Mouse (Mus musculus): ENCODE measurements around the gene Diablo. TPM values are rescaled to one million over a fixed set of nuclear protein-coding genes. Genes with fewer than 3 reads are reported as not detected.

Diablo gene
- polyA plus RNA-seq, 1 experiment from 2014 or later, result 167 TPM

DNA sequence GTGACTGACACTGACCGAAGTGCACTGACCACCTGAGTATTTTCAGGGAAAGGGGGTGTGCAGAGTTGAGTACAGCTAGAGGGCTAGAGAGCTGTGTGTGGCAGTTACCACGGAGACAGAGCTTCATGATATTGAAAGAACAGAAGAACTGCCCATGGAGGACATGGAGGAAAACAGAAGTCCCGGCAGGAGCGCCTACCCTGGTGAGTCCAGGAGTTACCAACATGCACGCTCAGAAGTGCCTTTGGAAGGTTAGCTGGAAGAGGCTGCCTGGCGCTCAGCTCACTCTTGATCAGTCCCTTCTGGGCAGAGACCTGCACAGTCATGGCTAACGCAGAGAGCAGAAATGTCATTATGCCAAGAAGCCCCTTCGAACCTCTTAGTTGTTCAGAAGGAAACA lies 6.1 kb upstream of the Diablo start:
- WGBS, result 87% methylated on average over 8 of the region's 8 CpGs
- H3K9me3 ChIP-seq (ENCODE audit: control insufficient read depth, low read length), result no peaks in the 10 kb centered on the region

DNA sequence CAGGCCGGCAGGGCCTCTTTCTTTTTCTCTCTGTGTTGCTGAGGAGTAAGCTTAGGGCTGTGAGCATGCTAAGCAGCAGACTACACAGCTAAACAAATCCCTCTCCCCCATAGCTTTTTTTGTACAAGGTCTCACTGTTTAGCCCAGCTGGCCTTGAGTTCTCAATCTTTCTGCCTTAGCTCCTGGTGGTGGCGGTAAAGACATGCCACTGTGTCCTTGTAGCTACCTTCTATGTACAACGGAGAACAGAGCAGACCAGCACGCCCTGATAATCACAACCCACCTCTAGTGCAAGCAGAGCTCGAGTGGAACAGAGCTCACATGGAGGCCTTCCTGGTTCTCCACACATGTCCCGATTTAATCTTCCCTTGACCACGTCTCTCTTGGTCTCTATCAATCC lies 4.7 kb upstream of the Diablo start:
- DNase-seq (ENCODE audit: low spot score, missing footprints), result peak; percentile 12
- H3K36me3 ChIP-seq (ENCODE audit: control insufficient read depth, insufficient read depth, low read length), result 0 out of 2 replicates have a peak, but pooled peaks cover 4% of the 10 kb centered on the region
- 84% methylated on average over 7 of the region's 7 CpGs for WGBS

More for the DNA sequence above, 6.1 kb upstream of the Diablo start:
- H3K27me3 ChIP-seq (ENCODE audit: control insufficient read depth, insufficient read depth, low read length), result no peaks in the 10 kb centered on the region
- ATAC-seq (ENCODE audit: low FRiP score), result no peak
- DNase-seq (ENCODE audit: low spot score, missing footprints), result no peak
- no peaks in the 10 kb centered on the region for H3K4me1 ChIP-seq (ENCODE audit: control insufficient read depth, insufficient read depth, low read length)
- no peak overlapping the region for H3K27ac ChIP-seq (ENCODE audit: low read depth, low read length)
- no peak overlapping the region for H3K4me2 ChIP-seq
- H3K36me3 ChIP-seq (ENCODE audit: control insufficient read depth, insufficient read depth, low read length), result peaks cover 7% of the 10 kb centered on the region; the same call in 1 of the 2 replicates
- no peak overlapping the region for H3K9ac ChIP-seq (ENCODE audit: low read length)
- no peak overlapping the region for H3K4me3 ChIP-seq (ENCODE audit: low read depth, low read length)

DNA sequence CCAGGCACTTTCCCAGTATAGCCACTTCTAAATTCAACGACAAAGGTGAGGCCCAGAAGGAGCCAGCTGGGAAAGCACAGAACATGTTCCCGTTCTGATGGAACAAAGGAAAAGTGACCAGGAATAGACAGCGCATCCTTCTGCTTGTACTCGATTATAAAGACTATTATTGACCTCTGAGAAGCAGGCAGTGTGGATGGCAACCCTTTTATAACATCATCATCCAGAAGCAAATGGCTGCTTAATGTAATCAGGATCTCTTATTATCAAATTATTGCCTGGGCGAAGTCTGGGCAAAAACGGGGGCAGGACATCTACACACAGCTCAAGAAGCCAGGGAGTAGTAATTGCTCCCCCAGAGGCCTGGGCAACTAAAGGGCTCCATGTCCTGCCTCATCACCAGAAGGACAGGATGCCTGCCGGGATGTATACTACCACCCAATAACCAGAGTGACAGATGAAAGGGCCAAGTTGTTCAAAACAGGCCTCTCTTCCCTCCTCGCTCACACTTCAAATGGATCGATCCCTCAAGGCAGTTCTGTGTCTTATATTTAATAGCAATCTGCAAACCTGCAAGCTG lies 2.0 kb upstream of the Diablo start:
- ATAC-seq (ENCODE audit: low FRiP score) (no peak), DNase-seq (ENCODE audit: low spot score, missing footprints) (peak; percentile 54)
- no peaks in the 10 kb centered on the region for H3K9me3 ChIP-seq (ENCODE audit: control insufficient read depth, low read length)
- H3K36me3 ChIP-seq (ENCODE audit: control insufficient read depth, insufficient read depth, low read length), result peaks cover 2% of the 10 kb centered on the region; the same call in 1 of the 2 replicates
- no peak overlapping the region for H3K4me3 ChIP-seq (ENCODE audit: low read depth, low read length)
- no peak overlapping the region for H3K4me2 ChIP-seq
- H3K27ac ChIP-seq (ENCODE audit: low read depth, low read length), result no peak overlapping the region
- no peak overlapping the region for H3K9ac ChIP-seq (ENCODE audit: low read length)
- no peaks in the 10 kb centered on the region for H3K27me3 ChIP-seq (ENCODE audit: control insufficient read depth, insufficient read depth, low read length)
- 89% methylated on average over 9 of the region's 9 CpGs for WGBS
- peaks cover 13% of the 10 kb centered on the region for H3K4me1 ChIP-seq (ENCODE audit: control insufficient read depth, insufficient read depth, low read length)

More for the DNA sequence above, 4.7 kb upstream of the Diablo start:
- H3K9me3 ChIP-seq (ENCODE audit: control insufficient read depth, low read length), result no peaks in the 10 kb centered on the region
- no peak overlapping the region for H3K4me3 ChIP-seq (ENCODE audit: low read depth, low read length)
- H3K4me2 ChIP-seq, result no peak overlapping the region
- no peaks in the 10 kb centered on the region for H3K27me3 ChIP-seq (ENCODE audit: control insufficient read depth, insufficient read depth, low read length)
- ATAC-seq (ENCODE audit: low FRiP score), result no peak
- H3K9ac ChIP-seq (ENCODE audit: low read length), result no peak overlapping the region
- H3K27ac ChIP-seq (ENCODE audit: low read depth, low read length), result no peak overlapping the region
- peaks cover 4% of the 10 kb centered on the region for H3K4me1 ChIP-seq (ENCODE audit: control insufficient read depth, insufficient read depth, low read length)

DNA sequence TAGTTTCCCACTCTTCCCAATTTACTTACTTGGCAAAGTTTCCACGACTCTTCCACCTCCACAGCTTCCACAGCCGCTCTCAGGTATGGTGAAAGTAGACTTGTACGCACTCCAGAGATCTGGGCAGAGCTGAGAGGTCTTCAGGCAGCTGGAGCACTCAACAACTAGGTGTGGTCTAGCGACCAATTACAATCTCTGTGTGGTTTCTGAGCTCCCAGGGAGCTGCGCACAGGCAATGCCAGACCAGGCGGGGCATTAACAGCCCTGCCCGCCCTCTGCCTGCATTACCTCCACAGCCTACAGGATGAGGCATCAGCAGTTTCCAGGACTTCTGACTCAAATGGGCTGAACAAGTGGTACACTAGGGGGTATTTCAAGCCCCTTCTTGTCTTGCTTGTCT lies 1.3 kb upstream of the Diablo start, which contains the start of gene Gm49027:
Gene Gm49027, minus strand, starts transcription at position 208 of the 400 bp plus-strand sequence.
- Histone ChIP-seq H3K4me1 (ENCODE audit: control insufficient read depth, insufficient read depth, low read length) (peaks cover 13% of the 10 kb centered on the region), H3K27ac (ENCODE audit: low read depth, low read length) (peak within 1 kb of the TSS; percentile 61; the same call in 1 of the 2 replicates), H3K27me3 (ENCODE audit: control insufficient read depth, insufficient read depth, low read length) (no peaks in the 10 kb centered on the region), H3K4me2 (peak within 1 kb of the TSS; percentile 59), H3K9me3 (ENCODE audit: control insufficient read depth, low read length) (no peaks in the 10 kb centered on the region), H3K36me3 (ENCODE audit: control insufficient read depth, insufficient read depth, low read length) (no peaks in the 10 kb centered on the region; the same call in 1 of the 2 replicates), H3K9ac (ENCODE audit: low read length) (peak within 1 kb of the TSS; percentile 44), H3K4me3 (ENCODE audit: low read depth, low read length) (peak within 1 kb of the TSS; percentile 93)
- 92% methylated on average over 7 of the region's 7 CpGs for WGBS
- ATAC-seq (ENCODE audit: low FRiP score) (no peak), DNase-seq (ENCODE audit: low spot score, missing footprints) (no peak)

DNA sequence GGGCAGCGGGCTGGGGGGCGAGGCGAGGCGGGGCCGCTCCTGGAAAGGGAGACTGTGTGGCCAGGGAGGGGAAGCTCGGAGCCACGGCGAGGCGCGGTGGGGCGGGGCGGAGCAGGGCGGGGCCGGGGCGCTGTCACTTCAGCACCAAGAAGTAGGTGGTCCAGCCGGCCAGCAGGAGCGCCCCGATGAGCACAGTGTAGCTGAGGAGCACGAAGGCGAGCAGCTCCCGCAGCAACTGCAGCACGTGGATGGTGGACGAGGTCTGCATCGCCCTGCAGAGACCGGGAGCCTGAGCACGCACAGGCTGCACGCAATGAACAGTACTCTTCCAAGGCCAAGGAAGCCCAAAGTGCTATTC lies 396 bp upstream of the Diablo start:
- ATAC-seq (ENCODE audit: low FRiP score), result peak; percentile 97
- H3K9me3 ChIP-seq (ENCODE audit: control insufficient read depth, low read length), result no peaks in the 10 kb centered on the region

GRCm38 (mm10) chr5:123522166-123522565 lies 1.8 kb downstream of the Diablo start:
- Histone ChIP-seq H3K27ac (ENCODE audit: low read depth, low read length) (no peak overlapping the region), H3K36me3 (ENCODE audit: control insufficient read depth, insufficient read depth, low read length) (peaks cover 5% of the 10 kb centered on the region), H3K4me1 (ENCODE audit: control insufficient read depth, insufficient read depth, low read length) (peaks cover 13% of the 10 kb centered on the region), H3K27me3 (ENCODE audit: control insufficient read depth, insufficient read depth, low read length) (no peaks in the 10 kb centered on the region), H3K9ac (ENCODE audit: low read length) (no peak overlapping the region), H3K4me3 (ENCODE audit: low read depth, low read length) (no peak overlapping the region), H3K9me3 (ENCODE audit: control insufficient read depth, low read length) (no peaks in the 10 kb centered on the region), H3K4me2 (no peak overlapping the region)
- no peak for ATAC-seq (ENCODE audit: low FRiP score)
- DNase-seq (ENCODE audit: low spot score, missing footprints), result peak; percentile 33
- WGBS, result 80% methylated on average over 1 of the region's 1 CpGs

More for the DNA sequence above, 396 bp upstream of the Diablo start:
- H3K4me1 ChIP-seq (ENCODE audit: control insufficient read depth, insufficient read depth, low read length), result peaks cover 13% of the 10 kb centered on the region
- DNase-seq (ENCODE audit: low spot score, missing footprints), result peak; percentile 99
- no peaks in the 10 kb centered on the region for H3K27me3 ChIP-seq (ENCODE audit: control insufficient read depth, insufficient read depth, low read length)
- peak overlapping the region; percentile 44 for H3K9ac ChIP-seq (ENCODE audit: low read length)
- peak overlapping the region; percentile 93 for H3K4me3 ChIP-seq (ENCODE audit: low read depth, low read length)
- under 1% methylated on average over 26 of the region's 27 CpGs for whole genome bisulfite sequencing
- H3K36me3 ChIP-seq (ENCODE audit: control insufficient read depth, insufficient read depth, low read length), result no peaks in the 10 kb centered on the region; the same call in 1 of the 2 replicates
- peak overlapping the region; percentile 59 for H3K4me2 ChIP-seq
- H3K27ac ChIP-seq (ENCODE audit: low read depth, low read length), result peak overlapping the region; percentile 61; the same call in 1 of the 2 replicates

GRCm38 (mm10) chr5:123521621-123522020 lies 2.4 kb downstream of the Diablo start:
- peaks cover 13% of the 10 kb centered on the region for H3K4me1 ChIP-seq (ENCODE audit: control insufficient read depth, insufficient read depth, low read length)
- H3K4me3 ChIP-seq (ENCODE audit: low read depth, low read length), result no peak overlapping the region
- H3K27me3 ChIP-seq (ENCODE audit: control insufficient read depth, insufficient read depth, low read length), result no peaks in the 10 kb centered on the region
- DNase-seq (ENCODE audit: low spot score, missing footprints) (peak; percentile 19), ATAC-seq (ENCODE audit: low FRiP score) (no peak)
- no peak overlapping the region for H3K4me2 ChIP-seq
- H3K9me3 ChIP-seq (ENCODE audit: control insufficient read depth, low read length), result no peaks in the 10 kb centered on the region
- no peak overlapping the region for H3K27ac ChIP-seq (ENCODE audit: low read depth, low read length)
- H3K9ac ChIP-seq (ENCODE audit: low read length), result no peak overlapping the region
- WGBS, result 100% methylated on average over 1 of the region's 1 CpGs
- H3K36me3 ChIP-seq (ENCODE audit: control insufficient read depth, insufficient read depth, low read length), result peaks cover 6% of the 10 kb centered on the region

- 89% methylated on average over 9 of the region's 9 CpGs for WGBS
- H3K27me3 ChIP-seq (ENCODE audit: control insufficient read depth, insufficient read depth, low read length), result no peaks in the 10 kb centered on the region
- DNase-seq (ENCODE audit: low spot score, missing footprints), result no peak
- peaks cover 6% of the 10 kb centered on the region for H3K36me3 ChIP-seq (ENCODE audit: control insufficient read depth, insufficient read depth, low read length)
- peaks cover 13% of the 10 kb centered on the region for H3K4me1 ChIP-seq (ENCODE audit: control insufficient read depth, insufficient read depth, low read length)
- ATAC-seq (ENCODE audit: low FRiP score), result no peak
- no peaks in the 10 kb centered on the region for H3K9me3 ChIP-seq (ENCODE audit: control insufficient read depth, low read length)
- no peak overlapping the region for H3K27ac ChIP-seq (ENCODE audit: low read depth, low read length)
- no peak overlapping the region for H3K4me2 ChIP-seq
- H3K9ac ChIP-seq (ENCODE audit: low read length), result no peak overlapping the region
- H3K4me3 ChIP-seq (ENCODE audit: low read depth, low read length), result no peak overlapping the region
Measured at GRCm38 (mm10) chr5:123520666-123521065, 3.3 kb downstream of the Diablo start.

- peak; percentile 23 for DNase-seq (ENCODE audit: low spot score, missing footprints)
- ATAC-seq (ENCODE audit: low FRiP score), result no peak
- Histone ChIP-seq H3K36me3 (ENCODE audit: control insufficient read depth, insufficient read depth, low read length) (peaks cover 6% of the 10 kb centered on the region; the same call in 1 of the 2 replicates), H3K4me1 (ENCODE audit: control insufficient read depth, insufficient read depth, low read length) (no peaks in the 10 kb centered on the region), H3K9me3 (ENCODE audit: control insufficient read depth, low read length) (no peaks in the 10 kb centered on the region), H3K9ac (ENCODE audit: low read length) (no peak overlapping the region), H3K4me3 (ENCODE audit: low read depth, low read length) (no peak overlapping the region), H3K4me2 (no peak overlapping the region), H3K27ac (ENCODE audit: low read depth, low read length) (no peak overlapping the region), H3K27me3 (ENCODE audit: control insufficient read depth, insufficient read depth, low read length) (no peaks in the 10 kb centered on the region)
- WGBS, result 87% methylated on average over 5 of the region's 5 CpGs
Measured at GRCm38 (mm10) chr5:123514871-123515270, 9.1 kb downstream of the Diablo start.
